23 mouse cellular contexts compared by ENCODE assay signal in genomic region chr1:156679599-156679998, GRCm38 (mm10). TPM values are rescaled to one million over a fixed set of nuclear protein-coding genes. Genes with fewer than 3 reads are reported as not detected.
A peak's percentile ranks its signal among the peaks of the same experiment; 100 is the strongest.
DNase-seq lines count a peak whose midpoint lies in the region; ATAC-seq and TF ChIP-seq lines count a peak whose summit lies in the region.
"Had no signal": no experiment of that assay in that cellular context is flagged by ENCODE, and none has a peak within 500 bp of the region (broad histone marks: within the 10 kb centered on the region; RNA-seq: fewer than 3 reads in every experiment).

No protein-coding gene starts in this region.

- no peaks in the 10 kb centered on the region for H3K27me3 ChIP-seq in heart, embryonic 13.5 days (replicated peaks)
- no peaks in the 10 kb centered on the region for H3K27me3 ChIP-seq in heart, embryonic 11.5 days (ENCODE audit: control insufficient read depth, insufficient read depth, low read length)
- no peaks in the 10 kb centered on the region for H3K27me3 ChIP-seq in forebrain, embryonic 12.5 days
- no peaks in the 10 kb centered on the region; the same call in 1 of the 2 replicates for H3K27me3 ChIP-seq in forebrain, embryonic 15.5 days
- H3K27me3 ChIP-seq: embryonic facial prominence, embryonic 13.5 days had no signal

- TF ChIP-seq CTCF in embryonic fibroblast, embryonic 13.5 days (IDR thresholded peaks at IDR 0.05; ENCODE audit: borderline replicate concordance, insufficient read depth, low read length) = no peak

- no peak for TF ChIP-seq POLR2A in embryonic fibroblast, embryonic 13.5 days (IDR thresholded peaks at IDR 0.05; ENCODE audit: low read depth, low read length)

- no peak overlapping the region for H3K4me2 ChIP-seq in heart, embryonic 13.5 days
- H3K4me2 ChIP-seq in heart, embryonic 11.5 days = no peak overlapping the region
- no peak overlapping the region for H3K4me2 ChIP-seq in forebrain, embryonic 12.5 days
- H3K4me2 ChIP-seq in forebrain, embryonic 15.5 days (replicated peaks) = no peak overlapping the region
- H3K4me2 ChIP-seq: embryonic facial prominence, embryonic 13.5 days; hindbrain, embryonic 13.5 days had no signal

- H3K36me3 ChIP-seq in heart, embryonic 13.5 days = peaks cover 54% of the 10 kb centered on the region
- peaks cover 8% of the 10 kb centered on the region for H3K36me3 ChIP-seq in heart, embryonic 11.5 days (ENCODE audit: control insufficient read depth, insufficient read depth, low read length)
- peaks cover 19% of the 10 kb centered on the region for H3K36me3 ChIP-seq in forebrain, embryonic 12.5 days (replicated peaks)
- H3K36me3 ChIP-seq in forebrain, embryonic 15.5 days = peaks cover 9% of the 10 kb centered on the region; the same call in 1 of the 2 replicates

- ATAC-seq in heart, embryonic 13.5 days (ENCODE audit: extremely low read depth, insufficient number of reproducible peaks, low FRiP score, low TSS enrichment) = no peak
- no peak for ATAC-seq in heart, embryonic 11.5 days (replicated peaks; ENCODE audit: insufficient number of reproducible peaks, low FRiP score, low TSS enrichment)
- no peak for ATAC-seq in forebrain, embryonic 12.5 days (ENCODE audit: low FRiP score)
- ATAC-seq in forebrain, embryonic 15.5 days (replicated peaks) = no peak
- ATAC-seq: forebrain, embryonic 16.5 days; hindbrain, postnatal 0 days; inflammation-experienced regulatory T-cells, adult 6 months; intestine, postnatal 0 days had no signal

- H3K9me3 ChIP-seq in heart, embryonic 13.5 days = no peaks in the 10 kb centered on the region
- H3K9me3 ChIP-seq in heart, embryonic 11.5 days (replicated peaks; ENCODE audit: control insufficient read depth, low read length) = no peaks in the 10 kb centered on the region
- H3K9me3 ChIP-seq in forebrain, embryonic 12.5 days = no peaks in the 10 kb centered on the region
- H3K9me3 ChIP-seq in forebrain, embryonic 15.5 days = no peaks in the 10 kb centered on the region
- H3K9me3 ChIP-seq: embryonic facial prominence, embryonic 10.5 days; embryonic facial prominence, embryonic 13.5 days; hindbrain, embryonic 13.5 days had no signal

- WGBS in heart, embryonic 13.5 days = 69% methylated on average over 9 of the region's 9 CpGs
- 75% methylated on average over 9 of the region's 9 CpGs for WGBS in heart, embryonic 11.5 days (ENCODE audit: insufficient replicate concordance)
- 72% methylated on average over 9 of the region's 9 CpGs for WGBS in forebrain, embryonic 12.5 days
- 64% methylated on average over 9 of the region's 9 CpGs for WGBS in forebrain, embryonic 15.5 days

- H3K4me1 ChIP-seq in heart, embryonic 13.5 days = peaks cover 7% of the 10 kb centered on the region; the same call in 1 of the 2 replicates
- H3K4me1 ChIP-seq in heart, embryonic 11.5 days (ENCODE audit: control insufficient read depth, insufficient read depth, low read length) = peaks cover under 1% of the 10 kb centered on the region; the same call in 1 of the 2 replicates
- H3K4me1 ChIP-seq in embryonic fibroblast, embryonic 13.5 days (ENCODE audit: control insufficient read depth, insufficient read depth, low read length) = no peaks in the 10 kb centered on the region
- peaks cover 1% of the 10 kb centered on the region; the same call in 1 of the 2 replicates for H3K4me1 ChIP-seq in forebrain, embryonic 12.5 days
- H3K4me1 ChIP-seq in forebrain, embryonic 15.5 days = no peaks in the 10 kb centered on the region

- DNase-seq in 3T3-L1 (ENCODE audit: low read depth, low spot score) = peak; percentile 72
- DNase-seq: adrenal gland, adult 2 months; adrenal gland, postnatal 14 days; cerebellum, adult 11 months; cerebellum, adult 2 months; cerebellum, postnatal 10 days; cerebellum, postnatal 36 days; embryo, embryonic 11 days; gastrocnemius, postnatal 10 days; gastrocnemius, postnatal 36 days; kidney, adult 2 months had no signal

- H3K27ac ChIP-seq in heart, embryonic 13.5 days (replicated peaks) = no peak overlapping the region
- H3K27ac ChIP-seq in heart, embryonic 11.5 days (ENCODE audit: low read depth, low read length) = no peak overlapping the region
- H3K27ac ChIP-seq in embryonic fibroblast, embryonic 13.5 days (ENCODE audit: insufficient read depth, low read length) = peak overlapping the region; percentile 65
- H3K27ac ChIP-seq in forebrain, embryonic 12.5 days = no peak overlapping the region
- no peak overlapping the region for H3K27ac ChIP-seq in forebrain, embryonic 15.5 days (replicated peaks)
- H3K27ac ChIP-seq: embryonic facial prominence, embryonic 10.5 days; embryonic facial prominence, embryonic 13.5 days; hindbrain, embryonic 13.5 days; hindbrain, postnatal 0 days had no signal

- H3K4me3 ChIP-seq in heart, embryonic 13.5 days = no peak overlapping the region
- H3K4me3 ChIP-seq in heart, embryonic 11.5 days (ENCODE audit: low read depth, low read length) = no peak overlapping the region
- H3K4me3 ChIP-seq in embryonic fibroblast, embryonic 13.5 days (ENCODE audit: insufficient read depth, low read length) = no peak overlapping the region
- H3K4me3 ChIP-seq in forebrain, embryonic 12.5 days (replicated peaks) = no peak overlapping the region
- no peak overlapping the region for H3K4me3 ChIP-seq in forebrain, embryonic 15.5 days
- H3K4me3 ChIP-seq: embryonic facial prominence, embryonic 10.5 days; embryonic facial prominence, embryonic 13.5 days; hindbrain, embryonic 13.5 days had no signal

- 0 out of 2 replicates have a peak overlapping the region, but pooled peaks have one; percentile 28 for H3K9ac ChIP-seq in heart, embryonic 13.5 days
- H3K9ac ChIP-seq in heart, embryonic 11.5 days (ENCODE audit: low read depth, low read length) = no peak overlapping the region
- H3K9ac ChIP-seq in forebrain, embryonic 12.5 days = no peak overlapping the region
- no peak overlapping the region for H3K9ac ChIP-seq in forebrain, embryonic 15.5 days (replicated peaks)
- H3K9ac ChIP-seq: embryonic facial prominence, embryonic 13.5 days; hindbrain, embryonic 13.5 days had no signal

RNA-seq across cellular contexts. Expression of gene Tor3a, which starts 5.4 kb away (rescaled TPM):
- 4.8 and 5.1 TPM in 2 replicates for polyA plus RNA-seq in heart, embryonic 13.5 days (2015; fragmentation: Nextera tagmentation; extraction: Ambion mirVana)
- 4.5 and 5.5 TPM in 2 replicates for polyA plus RNA-seq in heart, embryonic 11.5 days (2014; fragmentation: Nextera tagmentation; extraction: Ambion mirVana)
- polyA plus RNA-seq in embryonic fibroblast, embryonic 13.5 days (2011; ENCODE audit: insufficient read length, low read depth, missing spikeins) = 25.3 and 30.7 TPM in 2 replicates
- 4.1 and 5.3 TPM in 2 replicates for polyA plus RNA-seq in forebrain, embryonic 12.5 days (2016; fragmentation: Nextera tagmentation; extraction: Ambion mirVana)
- polyA plus RNA-seq in forebrain, embryonic 15.5 days (2015; fragmentation: Nextera tagmentation; extraction: Ambion mirVana) = 3.9 and 4.0 TPM in 2 replicates

RNA-seq across cellular contexts. Expression of gene Fam20b, which starts 39.3 kb away (rescaled TPM):
- 20.2 and 21.4 TPM in 2 replicates for polyA plus RNA-seq in heart, embryonic 13.5 days (2015; fragmentation: Nextera tagmentation; extraction: Ambion mirVana)
- 22.4 and 27.5 TPM in 2 replicates for polyA plus RNA-seq in heart, embryonic 11.5 days (2014; fragmentation: Nextera tagmentation; extraction: Ambion mirVana)
- 39.8 and 40.8 TPM in 2 replicates for polyA plus RNA-seq in embryonic fibroblast, embryonic 13.5 days (2011; ENCODE audit: insufficient read length, low read depth, missing spikeins)
- 24.6 and 26.8 TPM in 2 replicates for polyA plus RNA-seq in forebrain, embryonic 12.5 days (2016; fragmentation: Nextera tagmentation; extraction: Ambion mirVana)
- 26.2 and 27.8 TPM in 2 replicates for polyA plus RNA-seq in forebrain, embryonic 15.5 days (2015; fragmentation: Nextera tagmentation; extraction: Ambion mirVana)
